Mouse (Mus musculus) heart, adult 2 months (tissue): Measurements from ENCODE around the gene Rmi2.

ENCODE experiments used
- CTCF ChIP-seq: fragments of 200-600 bp; IDR thresholded peaks from 2 replicates; pipeline ENCODE4 v1.8.1; 2022; ENCODE audit warnings: antibody characterized with exemption, mild to moderate bottlenecking, moderate library complexity
- EP300 ChIP-seq: fragments of 200-500 bp; IDR thresholded peaks from 2 replicates; pipeline ENCODE4 v1.6.1; 2011; ENCODE audit warnings: low read depth, low read length, control low read depth; ENCODE audit not compliant: insufficient read depth

GRCm38 (mm10) chr16:10840018-10840417, 5.2 kb downstream of the Rmi2 start:
- no peak for TF ChIP-seq EP300
- no peak for TF ChIP-seq CTCF
